Mouse (Mus musculus) T-cell, adult 2 months (primary cell): ENCODE measurements around the gene Wtap.
"Not testable (repeated sequence)": the region's sequence is repeated elsewhere in the genome, so short reads cannot be mapped to it uniquely, and the experiment has no call there.

Experiments
- DNase-seq: peaks from one replicate; pipeline ENCODE4 v3.0.0; 2022; ENCODE audit warnings: low spot score

Gene Wtap

DNA sequence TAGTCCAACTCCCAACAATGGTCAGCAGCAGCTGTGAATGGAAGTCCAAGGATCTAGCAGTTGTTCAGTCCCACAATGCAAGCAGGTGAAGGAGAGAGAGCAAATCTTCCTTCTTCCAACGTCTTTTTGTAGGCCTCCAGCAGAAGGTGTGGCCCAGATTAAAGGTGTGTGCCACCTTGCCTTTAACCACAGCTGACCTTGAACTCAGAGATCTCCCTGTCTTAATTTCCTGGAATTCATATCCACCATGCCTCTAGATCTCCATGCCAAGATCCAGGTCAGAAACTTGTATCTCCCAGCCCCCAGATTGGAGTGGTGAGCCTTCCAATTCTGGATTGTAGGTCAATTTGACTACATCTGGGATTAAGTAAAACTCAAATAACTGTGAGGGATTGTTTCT lies at the start of gene Wtap:
TSS of gene Wtap (minus strand) at position 101 of the 400 bp plus-strand sequence.
- DNase-seq, result no peak

- DNase-seq, result not testable (repeated sequence)
These were observed 42.7 kb upstream of the Wtap start for GRCm38 (mm10) chr17:13036627-13037192.

DNA sequence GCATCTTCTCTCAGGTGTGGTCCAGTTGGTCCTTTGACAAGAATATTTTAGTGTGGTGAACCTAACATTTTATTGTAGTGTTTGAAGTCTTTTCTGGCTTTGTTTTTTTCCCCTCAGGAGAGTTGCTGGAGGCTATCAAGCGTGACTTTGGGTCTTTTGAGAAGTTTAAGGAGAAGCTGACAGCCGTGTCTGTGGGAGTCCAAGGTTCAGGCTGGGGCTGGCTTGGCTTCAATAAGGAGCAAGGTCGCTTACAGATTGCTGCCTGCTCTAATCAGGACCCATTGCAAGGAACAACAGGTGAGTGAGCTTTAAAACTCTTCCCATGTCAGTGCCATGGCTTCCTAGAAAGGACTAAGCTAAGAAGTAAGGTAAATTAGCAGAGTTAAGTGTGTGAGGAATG lies 19.3 kb upstream of the Wtap start:
- DNase-seq, result no peak

- peak; percentile 38 for DNase-seq
These were observed 15.9 kb upstream of the Wtap start for GRCm38 (mm10) chr17:13009887-13010286.

- peak; percentile 7 for DNase-seq
These were observed 14.6 kb upstream of the Wtap start for GRCm38 (mm10) chr17:13008528-13008927.

DNA sequence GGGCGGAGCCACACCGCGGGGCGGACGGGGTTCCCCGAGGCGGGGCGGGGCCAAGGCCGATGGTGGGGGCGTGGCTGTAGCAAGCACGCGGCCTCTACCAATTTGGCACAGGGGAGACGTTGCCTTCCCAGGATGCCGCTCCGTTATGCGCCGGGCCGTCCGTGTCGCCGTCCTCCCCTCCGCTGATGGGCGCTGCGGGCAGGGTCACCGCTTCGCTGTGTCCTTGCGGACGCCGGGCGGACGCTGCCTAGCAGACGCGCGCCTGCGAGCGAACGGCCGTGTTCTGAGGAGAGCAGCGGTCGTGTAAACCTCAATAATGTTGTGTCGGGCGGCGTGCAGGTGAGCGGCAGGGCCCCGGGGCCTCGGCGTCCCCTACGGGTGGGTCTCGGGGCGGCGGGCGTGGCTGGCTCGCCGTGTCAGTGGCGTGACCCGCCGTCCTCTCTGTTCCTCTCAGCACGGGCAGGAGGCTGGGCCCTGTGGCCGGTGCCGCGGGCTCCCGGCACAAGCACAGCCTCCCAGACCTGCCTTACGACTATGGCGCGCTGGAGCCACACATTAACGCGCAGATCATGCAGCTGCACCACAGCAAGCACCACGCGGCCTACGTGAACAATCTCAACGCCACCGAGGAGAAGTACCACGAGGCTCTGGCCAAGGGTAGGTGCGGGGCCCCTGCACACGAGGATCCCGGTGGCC lies 13.9 kb upstream of the Wtap start:
- peak; percentile 92 for DNase-seq

- DNase-seq, result no peak
These were observed 13.0 kb upstream of the Wtap start for GRCm38 (mm10) chr17:13006984-13007383.

DNA sequence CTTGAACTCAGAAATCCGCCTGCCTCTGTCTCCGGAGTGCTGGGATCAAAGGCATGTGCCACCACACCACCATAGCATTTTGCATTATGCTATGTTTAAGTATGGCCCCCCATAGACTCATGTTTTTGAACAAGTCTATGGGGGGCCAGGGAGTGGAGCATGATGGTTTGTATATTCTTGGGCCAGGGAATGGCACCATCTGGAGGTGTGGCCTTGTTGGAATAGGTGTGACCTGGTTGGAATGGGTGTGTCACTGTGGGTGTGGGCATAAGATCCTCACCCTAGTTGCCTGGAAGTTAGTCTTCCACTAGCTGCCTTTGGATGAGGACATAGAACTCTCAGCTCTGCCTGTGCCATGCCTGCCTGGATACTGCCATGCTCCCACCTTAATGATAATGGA lies 12.6 kb upstream of the Wtap start, which contains the start of gene Sod2:
TSS of gene Sod2 (plus strand) at position 301 of the 400 bp plus-strand sequence.
- DNase-seq, result not testable (repeated sequence)

DNA sequence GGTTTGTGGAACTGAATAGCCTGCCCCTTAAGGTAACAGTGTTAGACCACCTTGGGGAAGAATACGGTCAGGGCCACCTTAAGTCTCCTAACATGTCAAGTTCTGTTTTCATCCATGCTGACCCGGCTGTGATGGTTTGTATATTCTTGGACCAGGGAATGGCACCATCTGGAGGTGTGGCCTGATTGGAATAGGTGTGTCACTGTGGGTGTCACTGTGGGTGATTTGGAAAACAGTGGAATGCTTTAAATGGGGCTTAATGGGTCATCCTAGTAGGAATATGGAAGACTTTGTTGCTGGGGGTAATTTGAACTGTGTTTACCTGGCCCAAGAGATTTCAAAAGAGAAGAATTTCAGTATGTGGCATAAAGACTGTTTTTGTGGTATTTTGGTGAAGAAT lies 10.5 kb upstream of the Wtap start:
- DNase-seq, result not testable (repeated sequence)

- DNase-seq, result not testable (repeated sequence)
These were observed 8.3 kb upstream of the Wtap start for GRCm38 (mm10) chr17:13002243-13002642.

- DNase-seq, result no peak
These were observed 5.1 kb upstream of the Wtap start for GRCm38 (mm10) chr17:12999069-12999468.

- DNase-seq, result no peak
These were observed 3.9 kb upstream of the Wtap start for GRCm38 (mm10) chr17:12997890-12998289.

DNA sequence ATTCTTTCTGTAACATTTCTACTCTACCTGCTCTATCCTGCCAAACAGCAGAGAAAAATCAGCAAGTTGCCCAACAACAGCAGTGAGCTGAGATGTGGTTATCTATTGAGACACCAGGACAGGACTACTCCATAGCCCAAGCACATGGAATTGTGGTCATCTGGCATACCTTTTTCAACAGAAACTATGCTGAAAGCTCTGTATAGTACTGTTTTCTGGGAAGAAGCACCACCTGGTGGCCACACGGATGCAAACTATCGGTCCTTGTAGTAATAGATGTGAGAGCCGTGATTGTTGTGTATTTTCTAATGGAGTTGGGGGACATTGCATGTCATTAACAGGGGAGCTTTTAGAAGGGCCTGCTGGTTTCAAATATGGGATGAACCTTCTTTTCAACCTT lies 2.4 kb upstream of the Wtap start:
- peak; percentile 51 for DNase-seq

- peak; percentile 81 for DNase-seq
These were observed 1.4 kb downstream of the Wtap start for GRCm38 (mm10) chr17:12992470-12992991.

DNA sequence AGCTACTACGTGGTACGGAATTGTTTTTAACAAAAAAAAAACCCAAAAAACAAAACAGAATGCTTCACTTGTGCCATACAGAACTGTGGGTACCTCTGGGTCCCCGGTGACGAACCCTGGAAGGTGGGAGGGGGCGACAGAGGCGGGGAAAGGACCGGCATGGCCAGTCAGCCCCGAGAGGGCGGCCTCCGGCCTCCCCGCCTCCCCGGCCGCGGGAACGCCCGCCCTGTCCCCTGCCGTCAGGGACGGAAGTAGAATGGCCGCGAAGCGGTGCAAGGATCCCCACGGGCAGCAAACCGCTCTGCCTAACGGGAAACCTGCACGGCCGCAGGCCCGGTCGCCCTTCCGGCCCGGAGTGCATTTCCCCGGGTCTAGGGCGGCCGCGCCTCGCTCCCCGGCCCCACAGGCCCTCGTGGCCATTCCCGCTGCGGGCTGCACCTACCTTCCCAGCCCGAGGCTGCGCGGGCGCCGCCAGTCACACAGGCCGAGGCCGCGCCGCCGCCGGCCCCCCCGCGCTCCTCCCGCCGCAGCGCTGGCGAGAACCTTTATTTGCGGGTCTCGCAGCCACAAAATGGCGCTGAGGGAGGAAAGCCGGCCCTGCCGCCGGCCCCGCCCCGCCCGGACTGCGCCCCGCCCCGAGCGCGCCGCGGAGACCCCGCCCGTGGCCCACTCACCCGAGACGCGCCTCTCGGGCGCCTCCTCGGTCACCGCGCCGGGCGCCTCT lies 2.2 kb downstream of the Wtap start:
- DNase-seq, result peak; percentile 81

DNA sequence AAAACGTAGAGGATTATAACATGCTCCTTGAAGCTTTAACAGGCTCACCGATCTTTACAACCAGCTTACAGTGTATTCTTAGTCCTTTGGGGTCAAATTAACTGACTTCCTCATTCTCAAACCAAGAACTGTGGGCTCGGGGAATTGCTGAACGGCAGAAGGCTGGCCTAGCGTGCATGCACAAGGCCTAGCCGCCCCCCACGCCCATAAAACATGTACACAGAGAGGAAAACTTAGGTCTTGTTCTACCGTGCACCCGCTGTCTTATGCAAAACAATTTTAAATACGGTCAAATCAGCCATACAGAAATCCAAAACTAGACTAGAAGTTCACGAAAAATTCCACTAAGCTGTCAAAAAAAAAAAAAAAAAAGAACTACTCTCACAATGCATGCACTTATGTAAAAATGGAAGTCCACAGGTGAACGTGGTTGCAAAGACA lies 2.8 kb downstream of the Wtap start:
- peak; percentile 29 for DNase-seq

- DNase-seq, result no peak
These were observed 3.3 kb downstream of the Wtap start for GRCm38 (mm10) chr17:12990567-12991145.

DNA sequence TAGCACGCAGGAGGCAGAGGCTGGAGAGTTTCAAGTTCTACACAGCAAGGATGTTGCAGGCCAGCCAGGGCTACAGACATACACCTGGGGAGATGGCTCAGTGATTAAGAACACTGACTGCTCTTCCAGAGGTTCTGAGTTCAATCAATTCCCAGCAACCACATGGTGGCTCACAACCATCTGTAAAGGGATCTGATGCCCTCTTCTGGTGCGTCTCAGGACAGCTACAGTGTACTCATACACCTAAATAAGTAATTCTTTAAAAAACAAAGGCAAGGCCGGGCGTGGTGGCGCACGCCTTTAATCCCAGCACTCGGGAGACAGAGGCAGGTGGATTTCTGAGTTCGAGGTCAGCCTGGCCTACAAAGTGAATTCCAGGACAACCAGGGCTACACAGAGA lies 5.9 kb downstream of the Wtap start:
- DNase-seq, result peak; percentile 38

DNA sequence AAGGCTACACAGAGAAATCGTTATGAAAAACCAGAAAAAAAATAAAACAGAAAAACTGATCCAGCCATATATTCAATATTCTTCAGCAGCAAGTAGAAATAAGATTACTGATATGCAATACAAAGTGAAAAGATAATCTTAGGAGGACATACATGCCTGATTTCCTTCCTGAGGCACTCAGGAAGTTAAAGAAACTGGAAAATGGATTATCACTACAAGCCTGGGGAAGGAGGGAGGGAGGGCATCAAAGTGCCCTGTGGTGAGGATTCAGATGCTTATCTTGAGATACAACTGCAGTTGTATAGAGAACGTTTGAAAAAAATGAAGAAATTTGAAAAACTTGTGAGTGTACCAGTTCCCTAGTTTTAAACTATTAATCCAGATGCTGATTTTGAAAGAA lies 10.0 kb downstream of the Wtap start:
- DNase-seq, result no peak

DNA sequence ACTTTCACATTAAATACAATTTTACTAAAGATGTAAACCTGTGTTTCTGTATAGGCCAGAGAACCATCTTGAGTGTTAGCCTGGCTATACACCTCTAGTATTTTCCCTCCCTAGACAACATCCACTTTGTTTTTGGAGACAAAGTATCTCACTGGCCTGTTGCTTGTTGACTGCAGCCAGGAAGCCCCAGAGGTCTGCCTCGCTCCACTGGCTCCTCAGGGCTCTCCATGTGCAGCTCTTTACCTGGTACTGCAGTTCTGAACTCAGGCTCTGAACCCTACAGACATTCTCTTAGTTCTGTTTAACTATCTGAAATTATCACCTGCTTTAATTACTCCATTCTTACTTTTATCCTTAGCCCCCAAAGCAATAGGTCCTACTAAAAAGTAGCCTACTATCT lies 15.4 kb downstream of the Wtap start:
- DNase-seq, result no peak

DNA sequence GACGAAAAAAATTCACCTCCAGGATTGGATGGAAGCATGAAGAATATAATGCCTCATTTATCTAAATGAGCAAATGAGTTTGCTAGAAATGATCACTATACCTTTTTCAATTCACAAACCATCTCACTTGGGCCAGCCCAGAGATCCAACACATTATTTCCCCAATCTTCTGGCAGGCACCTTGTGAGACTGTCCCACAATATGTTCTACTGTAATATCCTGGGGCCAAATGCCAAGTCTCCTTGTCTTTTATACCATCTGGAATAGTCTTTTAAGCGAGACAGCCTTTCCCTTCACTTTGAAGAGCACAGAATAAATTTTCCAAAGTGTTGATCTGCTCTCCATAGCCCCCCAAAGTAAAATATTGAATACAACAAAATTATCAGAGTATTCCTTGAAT lies 20.1 kb downstream of the Wtap start:
- no peak for DNase-seq

DNA sequence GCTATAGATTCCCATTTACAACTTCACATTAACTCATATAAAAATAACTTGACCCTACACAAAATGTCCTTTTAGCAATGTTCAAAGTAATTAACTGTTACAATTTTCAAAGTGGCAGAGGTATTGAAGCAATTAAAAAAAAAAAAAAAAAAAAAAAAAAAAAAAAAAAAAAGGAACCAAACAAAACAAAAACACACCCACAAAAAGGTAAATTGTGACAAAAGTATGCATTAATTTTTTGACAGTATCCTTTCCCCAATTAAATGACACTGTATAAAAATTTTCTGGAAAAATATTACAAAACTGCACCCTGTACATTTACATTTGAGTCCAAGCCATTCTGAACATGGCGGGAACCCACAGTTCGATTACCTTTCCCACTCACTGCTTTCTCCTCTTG lies 26.8 kb downstream of the Wtap start:
- DNase-seq, result no peak

GRCm38 (mm10) chr17:12963476-12963875 lies 30.5 kb downstream of the Wtap start:
- no peak for DNase-seq
